ENCODE assay signal across 16 mouse cellular contexts in genomic region chr5:88961351-88961761, GRCm38 (mm10).
A peak's percentile ranks its signal among the peaks of the same experiment; 100 is the strongest.
DNase-seq lines count a peak whose midpoint lies in the region; ATAC-seq lines count a peak whose summit lies in the region.
"Had no signal": no experiment of that assay in that cellular context is flagged by ENCODE, and none has a peak within 500 bp of the region (broad histone marks: within the 10 kb centered on the region; RNA-seq: fewer than 3 reads in every experiment).

No protein-coding gene starts in this region.

- H3K4me2 ChIP-seq in liver, embryonic 11.5 days = no peak overlapping the region
- no peak overlapping the region for H3K4me2 ChIP-seq in liver, embryonic 12.5 days
- no peak overlapping the region for H3K4me2 ChIP-seq in forebrain, embryonic 12.5 days
- H3K4me2 ChIP-seq: lung, embryonic 14.5 days; neural tube, embryonic 15.5 days had no signal

- H3K27me3 ChIP-seq in heart, embryonic 10.5 days (ENCODE audit: insufficient read depth, poor library complexity, severe bottlenecking) = no peaks in the 10 kb centered on the region
- H3K27me3 ChIP-seq in liver, embryonic 11.5 days (replicated peaks; ENCODE audit: control insufficient read depth, insufficient read depth, low read length) = no peaks in the 10 kb centered on the region
- H3K27me3 ChIP-seq in liver, embryonic 12.5 days (replicated peaks) = no peaks in the 10 kb centered on the region
- H3K27me3 ChIP-seq in forebrain, embryonic 12.5 days = no peaks in the 10 kb centered on the region
- H3K27me3 ChIP-seq: neural tube, embryonic 15.5 days had no signal

- ATAC-seq in liver, embryonic 11.5 days (replicated peaks; ENCODE audit: low FRiP score) = 0 out of 2 replicates have a peak, but pooled peaks have one; percentile 45
- ATAC-seq in liver, embryonic 12.5 days = no peak
- ATAC-seq in forebrain, embryonic 12.5 days (ENCODE audit: low FRiP score) = no peak
- ATAC-seq: hindbrain, postnatal 0 days had no signal

- no peak overlapping the region for H3K9ac ChIP-seq in liver, embryonic 11.5 days (ENCODE audit: low read depth, low read length)
- H3K9ac ChIP-seq in liver, embryonic 12.5 days = no peak overlapping the region
- no peak overlapping the region for H3K9ac ChIP-seq in forebrain, embryonic 12.5 days
- H3K9ac ChIP-seq: lung, embryonic 14.5 days; neural tube, embryonic 15.5 days had no signal

- peaks cover 15% of the 10 kb centered on the region; the same call in 1 of the 2 replicates for H3K4me1 ChIP-seq in heart, embryonic 10.5 days
- H3K4me1 ChIP-seq in liver, embryonic 11.5 days (replicated peaks; ENCODE audit: control insufficient read depth, insufficient read depth, low read length) = no peaks in the 10 kb centered on the region
- peaks cover 5% of the 10 kb centered on the region; the same call in 1 of the 2 replicates for H3K4me1 ChIP-seq in liver, embryonic 12.5 days
- no peaks in the 10 kb centered on the region for H3K4me1 ChIP-seq in forebrain, embryonic 12.5 days

- H3K27ac ChIP-seq in heart, embryonic 10.5 days = no peak overlapping the region
- H3K27ac ChIP-seq in liver, embryonic 11.5 days (ENCODE audit: low read depth, low read length) = no peak overlapping the region
- no peak overlapping the region for H3K27ac ChIP-seq in liver, embryonic 12.5 days
- no peak overlapping the region for H3K27ac ChIP-seq in forebrain, embryonic 12.5 days
- H3K27ac ChIP-seq: hindbrain, postnatal 0 days had no signal

- DNase-seq in heart, adult 8-10 months (ENCODE audit: low spot score) = peak; percentile 43
- DNase-seq in heart, embryonic 10.5 days (ENCODE audit: low spot score) = no peak
- DNase-seq in liver, embryonic 11.5 days (ENCODE audit: low spot score) = no peak
- peak; percentile 18 for DNase-seq in heart, postnatal 4 days
- DNase-seq in yolk sac, embryonic 10.5 days (ENCODE audit: low spot score) = peak; percentile 74
- DNase-seq in left cerebral cortex, adult 18-20 months (ENCODE audit: low spot score in 2 of 2) = no peak
- DNase-seq: adrenal gland, postnatal 14 days; cerebellum, adult 9-11 months; lung, embryonic 14.5 days; right cerebral cortex, postnatal 25 days; thymus, adult 2 months had no signal

- no peak overlapping the region for H3K4me3 ChIP-seq in heart, embryonic 10.5 days
- H3K4me3 ChIP-seq in liver, embryonic 11.5 days (ENCODE audit: low read depth, low read length) = no peak overlapping the region
- no peak overlapping the region for H3K4me3 ChIP-seq in liver, embryonic 12.5 days
- no peak overlapping the region for H3K4me3 ChIP-seq in forebrain, embryonic 12.5 days (replicated peaks)
- H3K4me3 ChIP-seq: neural tube, embryonic 15.5 days had no signal

- H3K36me3 ChIP-seq in heart, embryonic 10.5 days = no peaks in the 10 kb centered on the region
- H3K36me3 ChIP-seq in liver, embryonic 11.5 days (ENCODE audit: control insufficient read depth, insufficient read depth, low read length) = no peaks in the 10 kb centered on the region
- H3K36me3 ChIP-seq in liver, embryonic 12.5 days = no peaks in the 10 kb centered on the region
- H3K36me3 ChIP-seq in forebrain, embryonic 12.5 days (replicated peaks) = no peaks in the 10 kb centered on the region
- H3K36me3 ChIP-seq: G1E; neural tube, embryonic 15.5 days had no signal

- H3K9me3 ChIP-seq in heart, embryonic 10.5 days = no peaks in the 10 kb centered on the region
- no peaks in the 10 kb centered on the region for H3K9me3 ChIP-seq in liver, embryonic 11.5 days (ENCODE audit: control insufficient read depth, low read length)
- H3K9me3 ChIP-seq in liver, embryonic 12.5 days (replicated peaks) = no peaks in the 10 kb centered on the region
- no peaks in the 10 kb centered on the region for H3K9me3 ChIP-seq in forebrain, embryonic 12.5 days
- H3K9me3 ChIP-seq: neural tube, embryonic 15.5 days had no signal

- WGBS in heart, embryonic 10.5 days = 28% methylated on average over 7 of the region's 7 CpGs
- WGBS in liver, embryonic 11.5 days = 49% methylated on average over 7 of the region's 7 CpGs
- 30% methylated on average over 7 of the region's 7 CpGs for WGBS in liver, embryonic 12.5 days (ENCODE audit: insufficient replicate concordance)
- WGBS in forebrain, embryonic 12.5 days = 90% methylated on average over 7 of the region's 7 CpGs

Comparison
In these comparisons a context has a peak if more than half of its experiments do, and no peak if none do; other contexts are left out.
1. DNase-seq: peak in heart, adult 8-10 months (single experiment), heart, postnatal 4 days (single experiment) and yolk sac, embryonic 10.5 days (single experiment); none in heart, embryonic 10.5 days (single experiment), liver, embryonic 11.5 days (single experiment) and left cerebral cortex, adult 18-20 months (0 of 2).